Mouse (Mus musculus) T-helper 2 cell (primary cell): ENCODE data around the gene Gli2.

Source experiments
- in situ Hi-C: fragments of 300-600 bp; cut with MboI, MseI; formaldehyde crosslinking; loops from one replicate; pipeline ENCODE4 v1.15.1; 2025; ENCODE audit warnings: high pct_unique_total_duplicates

The Gli2 gene

GRCm38 (mm10) chr1:119051938-119052551 is 1.4 kb downstream of the Gli2 start:
- in situ Hi-C loops = no loop called here

GRCm38 (mm10) chr1:119051192-119051937 is 2.1 kb downstream of the Gli2 start:
- in situ Hi-C loops = no loop called here

- in situ Hi-C loops = no loop called here
These were observed 3.4 kb downstream of the Gli2 start for GRCm38 (mm10) chr1:119049812-119050615.

GRCm38 (mm10) chr1:119048988-119049387 is 4.4 kb downstream of the Gli2 start:
- in situ Hi-C loops = no loop called here

GRCm38 (mm10) chr1:119048547-119048946 is 4.9 kb downstream of the Gli2 start:
- in situ Hi-C loops = no loop called here

GRCm38 (mm10) chr1:119047462-119048371 is 5.7 kb downstream of the Gli2 start:
- in situ Hi-C loops = no loop called here

GRCm38 (mm10) chr1:119038436-119038835 is 15.0 kb downstream of the Gli2 start:
- in situ Hi-C loops = no loop called here

- in situ Hi-C loops = no loop called here
These were observed 17.5 kb downstream of the Gli2 start for GRCm38 (mm10) chr1:119035931-119036330.

- in situ Hi-C loops = no loop called here
These were observed 18.1 kb downstream of the Gli2 start for GRCm38 (mm10) chr1:119035301-119035700.

GRCm38 (mm10) chr1:119034163-119034705 is 19.2 kb downstream of the Gli2 start:
- in situ Hi-C loops = no loop called here

- in situ Hi-C loops = no loop called here
These were observed 19.8 kb downstream of the Gli2 start for GRCm38 (mm10) chr1:119033450-119034162.

GRCm38 (mm10) chr1:119031185-119031584 is 22.2 kb downstream of the Gli2 start:
- in situ Hi-C loops = no loop called here

- in situ Hi-C loops = no loop called here
These were observed 27.6 kb downstream of the Gli2 start for GRCm38 (mm10) chr1:119025647-119026358.

- in situ Hi-C loops = no loop called here
These were observed 31.1 kb downstream of the Gli2 start for GRCm38 (mm10) chr1:119022311-119022710.

GRCm38 (mm10) chr1:119020092-119020491 is 33.3 kb downstream of the Gli2 start:
- in situ Hi-C loops = no loop called here

- in situ Hi-C loops = no loop called here
These were observed 34.4 kb downstream of the Gli2 start for GRCm38 (mm10) chr1:119019056-119019455.

- in situ Hi-C loops = no loop called here
These were observed 36.6 kb downstream of the Gli2 start for GRCm38 (mm10) chr1:119016866-119017265.

- in situ Hi-C loops = no loop called here
These were observed 38.3 kb downstream of the Gli2 start for GRCm38 (mm10) chr1:119015108-119015507.

GRCm38 (mm10) chr1:119008949-119009348 is 44.5 kb downstream of the Gli2 start:
- in situ Hi-C loops = no loop called here
